Mouse (Mus musculus): ENCODE results near the gene Edem2. TPM values are rescaled to one million over a fixed set of nuclear protein-coding genes. Genes with fewer than 3 reads are reported as not detected.
"Not testable (repeated sequence)": the region's sequence is repeated elsewhere in the genome, so short reads cannot be mapped to it uniquely, and the experiment has no call there.

Edem2 gene
- total RNA-seq, 2 experiments from 2014 or later: 16.6 to 17.8 TPM

DNA sequence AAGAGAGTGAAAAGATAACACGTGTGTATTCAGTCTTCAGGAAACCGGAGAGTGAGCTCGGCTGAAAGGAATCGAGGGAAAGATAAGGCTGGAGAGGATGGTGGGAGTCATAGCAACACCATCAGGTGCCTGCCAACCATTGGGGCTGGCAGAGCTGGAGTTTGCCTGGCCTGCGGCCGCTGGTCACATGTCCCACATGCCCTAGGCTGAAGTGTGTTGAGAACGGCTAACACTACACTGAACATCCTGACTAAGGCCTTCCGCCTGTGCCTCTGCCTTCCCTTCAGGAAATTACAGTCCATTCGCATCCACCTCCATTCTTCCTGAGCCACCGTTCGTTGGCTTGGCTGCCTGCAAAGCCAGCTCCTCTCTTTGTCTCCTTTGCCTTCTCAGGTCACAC is 12.9 kb upstream of the Edem2 start:
- intact Hi-C loops (cut with DNase I): no loop called here
- DNase-seq (ENCODE audit: low spot score in 2 of 2): no peak

DNA sequence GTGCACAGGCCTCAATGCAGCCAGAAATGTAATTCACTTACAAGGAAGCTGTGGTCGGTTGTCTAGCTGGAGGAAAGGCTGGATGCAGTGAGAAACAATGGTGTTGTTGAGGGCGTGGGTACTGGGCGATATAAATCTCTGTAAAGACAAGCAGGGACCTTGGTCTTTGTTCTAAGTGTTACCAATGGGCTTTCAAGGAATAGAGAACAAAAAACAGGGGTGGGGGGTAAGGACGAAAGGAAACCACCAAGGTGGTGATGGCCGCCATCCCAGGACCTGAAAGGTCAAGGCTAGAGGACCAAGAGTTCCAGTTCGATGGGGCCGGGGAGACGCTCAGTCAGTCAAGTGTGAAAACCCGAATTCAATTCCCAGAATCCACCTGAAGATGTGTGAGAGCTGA is 8.5 kb upstream of the Edem2 start:
- intact Hi-C loops (cut with DNase I): no loop called here
- no peak for DNase-seq (ENCODE audit: low spot score in 2 of 2)

DNA sequence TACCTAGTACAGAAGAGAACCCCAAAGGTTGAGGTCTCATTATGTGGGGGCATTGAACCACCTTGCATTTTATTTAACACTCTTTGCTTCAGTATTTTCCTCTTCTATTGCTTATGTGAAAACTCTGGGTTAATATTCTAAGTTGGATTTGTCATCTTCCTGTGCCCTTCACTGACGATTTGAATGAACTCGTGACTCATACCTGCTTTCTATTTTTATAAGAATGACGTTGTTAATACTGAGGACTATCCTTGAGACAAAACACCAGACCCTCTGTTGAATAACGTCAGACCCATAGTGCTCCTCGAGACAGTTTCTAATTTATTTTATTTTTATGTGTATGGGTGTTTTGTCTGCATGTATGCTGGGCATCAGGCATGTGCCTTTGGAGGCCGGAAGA is 7.7 kb upstream of the Edem2 start:
- intact Hi-C loops (cut with DNase I): no loop called here
- DNase-seq (ENCODE audit: low spot score in 2 of 2): no peak

DNA sequence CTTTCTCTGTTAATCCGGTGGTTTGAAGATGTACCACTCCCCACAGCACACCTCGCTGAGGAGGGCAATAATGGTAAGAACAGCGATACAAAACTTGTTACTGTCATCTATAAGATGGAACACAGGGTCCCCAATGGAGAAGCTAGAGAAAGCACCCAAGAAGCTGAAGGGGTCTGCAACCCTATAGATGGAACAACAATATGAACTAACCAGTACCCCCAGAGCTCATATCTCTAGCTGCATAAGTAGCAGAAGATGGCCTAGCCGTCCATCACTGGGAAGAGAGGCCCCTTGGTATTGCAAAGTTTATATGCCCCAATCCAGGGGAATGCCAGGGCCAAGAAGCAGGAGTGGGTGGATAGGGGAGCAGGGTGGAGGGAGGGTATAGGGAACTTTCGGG is 6.5 kb upstream of the Edem2 start, which contains the start of gene Gm17581:
Gene Gm17581 (minus strand): TSS at position 101 of the 400 bp plus-strand sequence.
- DNase-seq (ENCODE audit: low spot score in 2 of 2); intact Hi-C loops (cut with DNase I): not testable (repeated sequence)

DNA sequence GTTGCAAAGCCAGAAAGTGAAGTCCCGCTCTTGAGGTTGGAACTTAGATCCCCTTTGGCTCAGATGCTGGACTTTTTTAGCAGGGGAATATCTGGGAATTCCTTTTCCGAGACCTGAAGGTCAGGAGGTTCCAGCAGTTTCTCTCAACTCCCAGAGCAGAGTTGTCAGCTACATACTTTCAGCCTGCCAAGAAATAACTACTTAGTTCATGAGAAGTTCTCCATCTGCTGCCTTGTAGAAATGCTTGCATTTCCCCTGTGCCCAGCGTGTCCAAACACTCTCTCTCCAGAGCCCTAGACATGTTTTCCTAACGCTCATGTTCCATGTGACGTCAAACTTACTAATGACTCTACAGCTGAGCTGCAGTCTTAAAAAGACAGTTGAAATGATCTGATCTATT is 5.8 kb upstream of the Edem2 start:
- no peak for DNase-seq (ENCODE audit: low spot score in 2 of 2)
- intact Hi-C loops (cut with DNase I): no loop called here

DNA sequence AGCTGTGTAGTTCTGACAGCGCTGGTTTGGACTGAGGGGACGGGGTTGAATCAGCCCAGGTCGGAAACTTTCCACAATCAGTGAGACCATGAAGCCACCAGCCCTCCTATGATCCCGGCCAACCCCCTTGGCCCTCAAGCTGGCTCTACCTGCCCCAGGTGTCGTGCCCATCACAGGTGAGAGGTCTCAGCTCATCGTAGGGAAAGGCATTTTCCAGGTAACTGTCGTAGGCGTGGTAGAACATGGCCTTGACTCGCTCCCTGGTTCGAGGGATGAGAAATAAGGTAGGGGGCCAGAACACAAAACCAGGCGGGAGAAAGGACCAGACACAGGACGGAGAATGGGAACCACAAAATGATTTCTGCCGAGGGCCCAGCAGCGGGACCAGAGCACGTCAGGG is 533 bp downstream of the Edem2 start:
- DNase-seq (ENCODE audit: low spot score in 2 of 2): no peak
- intact Hi-C loops (cut with DNase I): no loop called here

DNA sequence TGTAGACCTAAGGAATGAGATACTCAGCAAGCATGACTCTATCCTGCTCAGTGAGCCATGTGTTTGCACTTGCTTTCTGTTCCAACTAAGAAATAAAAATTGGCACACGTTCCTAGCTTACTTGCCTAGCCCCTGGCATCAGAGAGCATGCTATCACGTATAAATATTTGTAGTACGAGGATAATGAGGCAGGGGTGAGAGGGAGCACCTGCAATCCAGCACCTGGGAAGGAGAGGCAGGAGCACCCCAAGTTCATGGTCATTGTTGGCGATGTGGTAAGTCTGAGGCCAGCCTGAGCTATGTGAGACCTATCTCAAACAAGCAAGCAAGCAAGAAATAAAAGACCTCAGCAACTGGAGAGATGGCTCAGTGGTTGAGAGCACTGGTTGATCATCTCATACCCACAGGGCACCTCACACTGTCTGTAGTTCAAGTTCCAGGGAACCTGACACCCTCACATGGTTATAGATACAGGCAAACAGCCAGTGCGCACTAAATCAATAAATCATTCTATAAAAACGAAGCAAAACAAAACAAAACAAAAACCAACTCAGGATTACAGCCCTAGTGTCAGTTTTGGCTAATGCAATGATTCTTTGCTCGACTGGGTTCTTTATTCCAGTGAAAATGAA is 1.4 kb downstream of the Edem2 start:
- DNase-seq (ENCODE audit: low spot score in 2 of 2): no peak
- intact Hi-C loops (cut with DNase I): no loop called here

DNA sequence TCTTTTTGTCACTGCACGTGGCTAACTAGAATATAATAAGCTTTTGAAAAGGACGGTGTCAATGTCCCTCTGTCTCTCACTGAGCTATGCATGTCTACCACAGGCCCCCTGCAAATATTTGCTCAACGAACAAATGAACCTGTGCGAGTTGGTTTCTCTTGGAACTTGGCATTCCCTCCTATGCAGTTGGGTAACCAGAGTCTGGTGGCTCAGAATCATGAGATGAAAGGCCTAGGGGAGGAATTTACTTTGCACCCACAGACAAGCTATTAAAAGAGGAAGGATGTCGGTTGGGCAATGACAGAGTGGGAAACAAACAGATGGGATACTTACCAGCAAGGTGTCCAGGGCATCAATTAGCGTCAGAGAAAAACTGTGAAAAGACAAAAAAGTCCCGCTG is 3.0 kb downstream of the Edem2 start:
- intact Hi-C loops (cut with DNase I): no loop called here

DNA sequence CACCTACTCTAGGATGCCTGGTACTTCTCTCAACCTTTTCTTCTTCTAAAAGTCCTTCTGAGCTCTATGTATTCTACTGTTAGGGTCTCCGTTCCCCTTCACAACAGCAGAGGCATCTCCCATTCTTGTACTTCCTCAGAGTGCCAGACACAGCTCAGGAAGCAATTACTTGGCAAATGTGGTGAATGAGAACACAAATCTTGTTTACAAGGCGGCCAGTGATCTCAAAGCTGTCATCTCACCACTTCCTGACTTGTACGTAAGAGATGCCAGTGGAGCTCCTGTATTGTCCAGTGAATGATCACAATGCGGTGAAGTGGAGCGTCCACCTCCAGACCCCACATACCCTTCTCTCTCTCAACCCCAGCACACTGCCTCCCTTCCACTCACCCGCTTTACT is 4.7 kb downstream of the Edem2 start:
- intact Hi-C loops (cut with DNase I): no loop called here
- no peak for DNase-seq (ENCODE audit: low spot score in 2 of 2)

More for the DNA sequence above, 3.0 kb downstream of the Edem2 start:
- no peak for DNase-seq (ENCODE audit: low spot score in 2 of 2)

DNA sequence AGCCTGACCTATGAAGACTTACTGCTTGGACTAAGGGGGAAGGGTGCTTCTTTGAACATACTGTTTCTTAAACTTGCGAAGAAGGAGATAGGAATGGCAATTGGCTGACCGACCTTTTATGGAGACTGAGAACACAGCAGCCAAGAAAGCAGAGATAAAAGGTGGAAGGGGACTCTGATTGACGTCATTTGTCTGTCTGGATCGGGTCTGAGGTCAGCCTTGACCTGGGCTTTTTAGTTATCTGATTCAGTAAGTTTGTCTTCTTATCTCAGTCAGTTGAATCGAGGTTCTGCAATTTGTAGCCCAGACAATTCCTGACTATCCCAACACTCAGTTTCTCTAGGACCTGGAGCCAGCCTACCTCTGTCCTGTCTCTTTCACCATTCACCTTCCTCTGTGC is 5.2 kb downstream of the Edem2 start:
- intact Hi-C loops (cut with DNase I): no loop called here
- no peak for DNase-seq (ENCODE audit: low spot score in 2 of 2)

DNA sequence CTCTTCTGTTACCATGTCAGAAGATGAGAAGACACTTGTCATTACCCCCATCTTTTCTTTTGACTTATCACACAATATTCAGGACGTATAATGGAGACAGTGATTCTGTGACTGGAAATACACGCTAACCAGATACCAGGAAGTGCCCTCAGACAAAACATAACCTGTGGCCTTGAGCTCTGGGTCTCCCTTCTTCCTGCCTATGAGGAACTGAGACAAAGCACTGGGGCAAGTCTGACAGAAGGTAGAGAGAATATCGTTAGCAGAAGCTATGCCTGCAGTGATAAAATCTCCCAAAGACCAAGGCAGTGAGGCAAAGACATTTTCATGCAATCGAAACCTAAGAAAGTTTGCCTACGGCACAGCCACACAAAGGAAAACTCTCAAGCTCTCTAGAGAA is 8.7 kb downstream of the Edem2 start:
- intact Hi-C loops (cut with DNase I): no loop called here
- DNase-seq (ENCODE audit: low spot score in 2 of 2): no peak

DNA sequence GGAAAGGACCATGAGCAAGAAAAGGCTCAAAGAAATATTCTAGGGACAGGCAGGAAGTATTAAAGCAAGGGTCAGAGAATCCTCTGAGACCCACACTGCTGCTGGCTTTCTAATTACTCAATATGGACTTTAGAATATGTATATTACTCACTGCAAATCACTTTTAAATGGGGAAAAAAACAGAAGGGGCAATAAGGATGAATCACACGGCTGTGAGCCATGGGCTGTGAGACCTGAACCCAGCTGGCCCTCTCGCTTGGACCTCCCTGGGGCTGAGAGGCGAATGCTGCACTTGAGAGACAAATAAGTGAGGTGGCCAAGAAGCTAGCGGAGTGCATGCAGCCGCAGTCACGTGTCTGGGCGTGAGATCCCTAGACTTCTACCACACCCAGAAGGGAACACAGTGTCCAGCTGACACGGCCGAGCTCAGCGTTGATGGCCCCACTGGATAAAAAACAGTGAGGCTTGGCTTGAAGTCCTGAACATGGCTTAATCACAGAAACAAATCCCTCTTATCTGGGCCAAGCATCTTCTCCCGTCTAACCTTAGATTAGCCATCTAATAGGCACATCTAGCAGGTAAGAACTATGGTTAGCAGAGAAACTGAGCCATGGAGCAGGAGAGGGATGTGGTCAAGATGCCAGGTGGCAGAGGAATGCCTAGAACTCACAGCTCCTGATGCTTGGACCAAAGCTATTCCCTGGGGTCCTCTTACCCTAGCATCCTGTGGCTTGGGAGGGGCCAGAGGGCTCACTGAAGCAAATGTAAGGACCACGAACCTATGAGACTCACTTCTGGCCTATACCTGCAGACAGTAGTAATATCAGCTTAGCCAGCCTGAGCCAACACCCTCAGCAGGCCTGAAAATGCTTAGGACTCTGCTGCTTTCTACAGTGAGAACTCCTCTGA is 11.9 kb downstream of the Edem2 start:
- DNase-seq (ENCODE audit: low spot score in 2 of 2): no peak
- intact Hi-C loops (cut with DNase I): no loop called here

DNA sequence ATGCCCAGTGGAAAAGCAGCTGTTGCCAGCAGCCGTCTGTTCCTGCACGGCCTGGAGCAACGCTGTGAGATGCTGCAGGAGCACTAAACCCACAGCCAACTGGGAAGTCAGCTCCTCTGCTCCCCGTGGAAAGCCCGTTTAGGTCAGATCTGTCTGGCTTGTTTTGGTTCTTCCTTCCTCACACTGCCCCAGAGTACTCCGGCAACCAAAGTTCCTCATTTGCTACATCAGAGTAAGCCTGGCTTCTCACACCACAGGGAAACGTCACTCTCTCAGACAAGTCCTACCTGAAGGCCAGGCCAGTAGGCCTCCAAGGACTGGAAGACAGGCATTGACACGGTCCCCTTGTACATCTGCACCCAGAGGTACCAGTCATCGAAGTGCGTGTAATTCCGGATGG is 18.7 kb downstream of the Edem2 start:
- DNase-seq (ENCODE audit: low spot score in 2 of 2): no peak

DNA sequence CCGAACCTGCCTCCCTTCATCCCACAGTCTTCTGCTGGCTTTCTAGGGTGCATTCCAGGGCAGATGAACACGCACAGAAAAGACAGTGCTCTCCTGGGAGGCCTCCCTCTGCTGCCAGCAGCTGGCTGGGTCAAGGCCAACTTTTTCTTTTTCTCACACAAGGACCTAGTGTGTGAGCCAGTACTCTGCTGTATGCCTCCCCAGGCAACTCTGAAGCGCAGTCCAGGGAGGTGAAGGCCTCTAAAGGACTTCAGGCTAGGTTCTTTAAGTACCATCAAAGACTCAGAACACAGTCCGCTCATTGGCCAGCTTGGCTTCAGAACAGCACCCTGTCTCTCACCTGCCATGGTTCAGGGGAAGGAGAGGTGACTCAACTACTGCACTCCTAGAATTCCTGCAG is 22.0 kb downstream of the Edem2 start:
- intact Hi-C loops (cut with DNase I): no loop called here
- peak; percentile 44 to 63 for DNase-seq (ENCODE audit: low spot score in 2 of 2)

More for the DNA sequence above, 18.7 kb downstream of the Edem2 start:
- intact Hi-C loops (cut with DNase I): no loop called here

DNA sequence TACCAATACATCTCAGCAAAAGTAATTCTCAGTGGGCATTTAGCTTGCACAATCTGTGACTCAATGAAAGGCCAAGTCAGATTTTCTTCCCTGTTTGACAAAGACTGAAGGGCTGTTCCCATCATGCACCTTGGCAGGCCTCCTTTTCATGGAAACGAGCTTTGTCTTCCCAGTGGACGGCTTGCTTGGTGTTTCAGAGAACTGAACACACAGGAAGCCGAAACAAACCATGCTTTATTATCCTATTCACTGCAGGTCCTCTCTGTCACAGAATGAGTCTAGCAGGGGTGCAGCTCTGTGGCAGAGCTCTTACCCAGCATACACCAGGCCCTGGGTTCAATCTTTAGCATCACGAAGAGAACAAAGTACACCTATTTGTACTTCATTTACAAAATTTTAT is 25.6 kb downstream of the Edem2 start:
- intact Hi-C loops (cut with DNase I): no loop called here

DNA sequence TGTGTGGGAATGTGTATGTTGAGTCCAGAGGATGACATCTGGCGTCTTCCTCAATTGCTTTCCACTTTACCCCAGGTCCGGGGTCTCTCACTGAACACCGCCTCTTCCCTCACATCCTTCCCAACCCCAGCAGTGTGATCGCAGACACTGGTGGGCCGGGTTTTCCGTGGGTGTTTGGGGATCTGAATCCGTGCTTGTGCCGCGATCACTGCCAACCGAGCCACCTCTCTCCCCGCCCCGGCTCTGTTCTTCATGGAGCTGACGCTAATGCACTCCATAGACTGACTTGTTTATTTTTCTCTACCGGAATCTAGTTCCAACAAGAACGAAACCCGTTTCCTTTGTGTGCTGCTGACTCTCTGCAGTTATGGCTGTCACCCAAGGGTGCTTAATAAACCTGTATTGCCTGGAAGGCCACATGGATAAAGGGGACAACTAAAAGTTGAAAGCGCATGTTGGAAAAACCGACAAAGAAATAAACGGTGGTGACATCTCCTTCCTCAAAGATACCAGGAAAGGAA is 27.8 kb downstream of the Edem2 start:
- intact Hi-C loops (cut with DNase I): no loop called here

More for the DNA sequence above, 25.6 kb downstream of the Edem2 start:
- no peak for DNase-seq (ENCODE audit: low spot score in 2 of 2)

DNA sequence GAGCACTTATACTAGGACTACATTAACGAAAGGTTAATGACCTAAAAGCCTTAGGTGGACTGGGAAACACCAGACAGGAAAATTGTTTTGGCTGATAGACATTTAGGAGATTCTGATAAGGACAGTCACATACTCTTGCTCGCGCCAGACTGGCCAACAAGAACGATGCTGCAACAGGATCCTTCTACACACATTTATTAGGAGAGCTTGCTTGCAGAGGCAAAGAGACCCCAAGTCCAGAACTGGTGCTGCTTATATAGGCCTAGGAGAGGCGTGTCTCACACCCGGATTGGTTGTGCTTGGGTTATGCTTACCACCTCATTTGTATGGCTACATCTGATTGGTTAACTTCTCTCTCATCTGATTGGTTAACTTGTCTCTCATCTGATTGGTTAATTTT is 30.8 kb downstream of the Edem2 start:
- DNase-seq (ENCODE audit: low spot score in 2 of 2); intact Hi-C loops (cut with DNase I): not testable (repeated sequence)

More for the DNA sequence above, 27.8 kb downstream of the Edem2 start:
- DNase-seq (ENCODE audit: low spot score in 2 of 2): no peak

DNA sequence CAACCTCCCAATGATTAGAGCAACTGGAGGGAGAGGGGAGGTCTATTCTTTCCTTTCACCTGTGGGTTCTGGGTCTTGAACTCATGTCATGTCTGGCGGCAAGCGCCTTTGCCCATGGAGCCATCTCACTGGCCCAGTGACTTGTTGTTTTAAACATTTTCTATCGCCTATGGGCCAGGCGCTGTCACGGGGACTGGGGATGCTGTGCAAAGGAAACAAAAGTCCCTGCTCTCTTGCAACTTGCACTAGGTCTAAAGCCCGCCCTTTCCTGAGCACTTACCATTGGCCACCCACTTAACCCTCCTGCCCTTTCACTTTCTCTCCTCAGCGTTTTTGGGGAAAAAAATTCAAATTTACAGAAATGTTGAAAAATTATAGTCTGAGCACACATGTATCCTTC is 32.4 kb downstream of the Edem2 start:
- DNase-seq (ENCODE audit: low spot score in 2 of 2): no peak
- intact Hi-C loops (cut with DNase I): loop anchor here (2.0 kb wide), 1 partner anchor 68 kb away; no protein-coding TSS in a partner anchor

DNA sequence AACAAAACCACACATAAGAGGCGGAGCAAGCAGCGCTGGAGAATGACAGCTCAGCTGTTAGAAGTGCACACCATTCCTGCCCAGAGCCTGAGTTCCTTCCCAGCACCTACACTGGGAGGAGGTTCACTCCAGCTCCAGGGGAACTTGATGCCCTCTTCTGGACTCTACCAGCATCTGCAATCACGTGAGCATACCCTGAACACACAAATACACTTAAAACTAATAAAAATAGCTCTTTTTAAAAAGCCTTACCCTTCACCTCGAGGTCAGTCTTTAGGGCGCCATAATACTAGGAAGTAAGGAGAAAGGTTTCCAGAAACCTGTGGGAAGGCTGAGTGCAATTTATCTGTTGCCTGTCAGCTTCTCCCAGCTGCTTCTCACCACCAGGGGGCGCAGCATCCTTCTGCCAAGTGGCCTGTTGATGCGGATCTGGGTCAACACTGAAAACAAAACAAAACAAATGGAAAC is 33.1 kb downstream of the Edem2 start:
- intact Hi-C loops (cut with DNase I): loop anchor here (2.0 kb wide), 1 partner anchor 69 kb away; no protein-coding TSS in a partner anchor
- peak; percentile 78 to 82 for DNase-seq (ENCODE audit: low spot score in 2 of 2)

DNA sequence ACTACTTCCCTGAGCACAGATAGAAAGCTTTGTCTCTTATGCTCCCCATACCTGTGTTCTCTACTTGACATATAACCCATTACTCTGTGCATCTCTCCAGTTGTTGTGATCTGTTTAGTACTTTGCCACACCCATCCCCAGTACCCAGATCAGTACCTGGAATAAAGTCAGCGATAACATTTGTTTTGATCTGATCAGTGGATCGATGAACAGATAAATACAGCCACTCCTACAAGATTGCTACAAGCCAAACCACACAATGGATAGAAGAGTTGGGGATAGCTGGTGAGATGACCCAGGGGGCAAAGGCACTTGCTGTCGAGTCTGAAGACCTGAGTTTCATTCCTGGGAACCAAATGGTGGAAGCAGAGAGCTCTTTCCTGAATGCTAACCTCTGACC is 34.0 kb downstream of the Edem2 start:
- DNase-seq (ENCODE audit: low spot score in 2 of 2): no peak
- intact Hi-C loops (cut with DNase I): no loop called here

All from left cerebral cortex, postnatal 14 days (tissue).